Mouse (Mus musculus) liver, postnatal 0 days (tissue): ENCODE results near the gene Apoc2. TPM values are rescaled to one million over a fixed set of nuclear protein-coding genes. Genes with fewer than 3 reads are reported as not detected.

Experiments used
- ATAC-seq: fragments of 200-750 bp; cut with Nextera tagmentation; 2 replicates; pipeline ENCODE4 v1.8.0; 2017; ENCODE audit warnings: mild to moderate bottlenecking, moderate library complexity
- DNase-seq: peaks from one replicate; pipeline ENCODE4 v3.0.0-alpha.2; 2016
- H3K27ac ChIP-seq: fragments of 300-500 bp; sonication (generic); 2 replicates; pipeline ENCODE4 v1.5.1; 2014; ENCODE audit warnings: antibody characterized with exemption, moderate library complexity, mild to moderate bottlenecking, low read depth
- H3K27me3 ChIP-seq: fragments of 300-500 bp; sonication (generic); 2 replicates; pipeline ENCODE4 v1.6.1; 2014; ENCODE audit warnings: low read length, control low read depth, mixed read lengths; ENCODE audit not compliant: insufficient read depth
- H3K36me3 ChIP-seq: fragments of 300-500 bp; sonication (generic); replicated peaks from 2 replicates; pipeline ENCODE4 v1.6.1; 2014; ENCODE audit warnings: mild to moderate bottlenecking, control low read depth, low read length, moderate library complexity, mixed read lengths; ENCODE audit not compliant: insufficient read depth
- H3K4me1 ChIP-seq: fragments of 300-500 bp; sonication (generic); 2 replicates; pipeline ENCODE4 v1.6.1; 2014; ENCODE audit warnings: antibody characterized with exemption, mild to moderate bottlenecking, control low read depth; ENCODE audit not compliant: insufficient read depth
- H3K4me2 ChIP-seq: fragments of 300-500 bp; sonication (generic); 2 replicates; pipeline ENCODE4 v1.6.1; 2014; ENCODE audit warnings: low read depth, mild to moderate bottlenecking, low read length, moderate library complexity, mixed read lengths
- H3K4me3 ChIP-seq: fragments of 300-500 bp; sonication (generic); 2 replicates; pipeline ENCODE4 v1.5.1; 2014; ENCODE audit warnings: low read depth, low read length
- H3K9ac ChIP-seq: fragments of 300-500 bp; sonication (generic); replicated peaks from 2 replicates; pipeline ENCODE4 v1.6.1; 2014; ENCODE audit warnings: mild to moderate bottlenecking, moderate library complexity
- H3K9me3 ChIP-seq: fragments of 300-500 bp; sonication (generic); 2 replicates; pipeline ENCODE4 v1.6.1; 2016; ENCODE audit warnings: mild to moderate bottlenecking, control low read depth, low read length, mixed read lengths
- CTCF ChIP-seq: sonication (generic); IDR thresholded peaks from 2 replicates; pipeline ENCODE4 v1.5.1; 2016; ENCODE audit warnings: antibody characterized with exemption, low read depth
- EP300 ChIP-seq: IDR thresholded peaks from 2 replicates; pipeline ENCODE4 v1.6.1; 2016; ENCODE audit warnings: antibody characterized with exemption, low read depth, mild to moderate bottlenecking
- WGBS: fragments of 180-500 bp; shearing (Covaris S2); extraction: QIAGEN DNeasy Blood & Tissue Kit; methylation state at CpG from one replicate; pipeline ENCODE4 v1.1.7; 2014; ENCODE audit not compliant: insufficient replicate concordance; 5-methylcytosine and 5-hydroxymethylcytosine counted together
- polyA plus RNA-seq: library from polyadenylated mRNA; unstranded; fragments of >200 nt; fragmentation: Nextera tagmentation; extraction: Ambion mirVana; gene quantifications from 2 replicates; pipeline ENCODE4 v1.2.1, GENCODE M21; 2015

Apoc2 gene
- polyA plus RNA-seq, 1 experiment from 2014 or later, result 3,070 TPM

- H3K4me2 ChIP-seq, result peak overlapping the region; percentile 68
- H3K36me3 ChIP-seq, result peaks cover 11% of the 10 kb centered on the region
- peak overlapping the region; percentile 49 for H3K4me3 ChIP-seq
- DNase-seq (peak; percentile 35), ATAC-seq (no peak)
- no peaks in the 10 kb centered on the region for H3K27me3 ChIP-seq
- H3K4me1 ChIP-seq, result peaks cover 65% of the 10 kb centered on the region
- H3K27ac ChIP-seq, result peak overlapping the region; percentile 98
- H3K9ac ChIP-seq, result peak overlapping the region; percentile 83
- 79% methylated on average over 34 of the region's 34 CpGs for WGBS
- peak; percentile 12; the same call in 1 of the 2 replicates for TF ChIP-seq CTCF
- no peak for TF ChIP-seq EP300
- H3K9me3 ChIP-seq, result no peaks in the 10 kb centered on the region
Measured at GRCm38 (mm10) chr7:19696336-19696873, 18.7 kb upstream of the Apoc2 start.

GRCm38 (mm10) chr7:19695881-19696280 lies 18.1 kb upstream of the Apoc2 start:
- H3K27ac ChIP-seq, result peak overlapping the region; percentile 98
- DNase-seq, result peak; percentile 43
- no peaks in the 10 kb centered on the region for H3K9me3 ChIP-seq
- WGBS, result 50% methylated on average over 6 of the region's 6 CpGs
- no peak for ATAC-seq
- no peaks in the 10 kb centered on the region for H3K27me3 ChIP-seq
- peak overlapping the region; percentile 68 for H3K4me2 ChIP-seq
- H3K36me3 ChIP-seq, result peaks cover 11% of the 10 kb centered on the region
- H3K4me3 ChIP-seq, result peak overlapping the region; percentile 49; the same call in 1 of the 2 replicates
- H3K9ac ChIP-seq, result peak overlapping the region; percentile 83; the same call in 1 of the 2 replicates
- TF ChIP-seq EP300 (no peak), CTCF (no peak)
- H3K4me1 ChIP-seq, result peaks cover 66% of the 10 kb centered on the region

- no peak for DNase-seq
- Histone ChIP-seq H3K27ac (peak overlapping the region; percentile 98), H3K9ac (peak overlapping the region; percentile 23), H3K9me3 (no peaks in the 10 kb centered on the region), H3K36me3 (peaks cover 11% of the 10 kb centered on the region), H3K4me3 (no peak overlapping the region), H3K4me1 (peaks cover 59% of the 10 kb centered on the region), H3K4me2 (peak overlapping the region; percentile 68), H3K27me3 (no peaks in the 10 kb centered on the region)
- WGBS, result 6% methylated on average over 8 of the region's 8 CpGs
- no peak for ATAC-seq
- TF ChIP-seq CTCF (no peak), EP300 (peak; percentile 52)
Measured at GRCm38 (mm10) chr7:19695213-19695594, 17.5 kb upstream of the Apoc2 start.

GRCm38 (mm10) chr7:19694336-19695212 lies 16.8 kb upstream of the Apoc2 start:
- no peaks in the 10 kb centered on the region for H3K27me3 ChIP-seq
- H3K4me1 ChIP-seq, result peaks cover 53% of the 10 kb centered on the region
- peak; percentile 51 for DNase-seq
- no peaks in the 10 kb centered on the region for H3K9me3 ChIP-seq
- TF ChIP-seq EP300 (no peak), CTCF (no peak)
- no peak; the same call in 1 of the 2 replicates for ATAC-seq
- 36% methylated on average over 10 of the region's 10 CpGs for WGBS
- H3K36me3 ChIP-seq, result peaks cover 11% of the 10 kb centered on the region
- peak overlapping the region; percentile 68; the same call in 1 of the 2 replicates for H3K4me2 ChIP-seq
- H3K27ac ChIP-seq, result peak overlapping the region; percentile 98
- peak overlapping the region; percentile 23 for H3K9ac ChIP-seq
- no peak overlapping the region for H3K4me3 ChIP-seq

GRCm38 (mm10) chr7:19693421-19693820 lies 15.7 kb upstream of the Apoc2 start:
- peak overlapping the region; percentile 46 for H3K4me2 ChIP-seq
- H3K36me3 ChIP-seq, result peaks cover 11% of the 10 kb centered on the region
- no peaks in the 10 kb centered on the region for H3K27me3 ChIP-seq
- ATAC-seq, result peak; percentile 66
- TF ChIP-seq CTCF (no peak), EP300 (peak; percentile 51; the same call in 1 of the 2 replicates)
- H3K9me3 ChIP-seq, result no peaks in the 10 kb centered on the region
- DNase-seq, result peak; percentile 89
- H3K4me1 ChIP-seq, result peaks cover 45% of the 10 kb centered on the region
- no peak overlapping the region for H3K4me3 ChIP-seq
- H3K27ac ChIP-seq, result peak overlapping the region; percentile 98
- WGBS, result 11% methylated on average over 10 of the region's 10 CpGs
- peak overlapping the region; percentile 23 for H3K9ac ChIP-seq
